Mouse (Mus musculus): ENCODE measurements around the gene Fhit. TPM values are rescaled to one million over a fixed set of nuclear protein-coding genes. Genes with fewer than 3 reads are reported as not detected.

Gene Fhit
- polyA plus RNA-seq, 1 experiment = 0.25 TPM

DNA sequence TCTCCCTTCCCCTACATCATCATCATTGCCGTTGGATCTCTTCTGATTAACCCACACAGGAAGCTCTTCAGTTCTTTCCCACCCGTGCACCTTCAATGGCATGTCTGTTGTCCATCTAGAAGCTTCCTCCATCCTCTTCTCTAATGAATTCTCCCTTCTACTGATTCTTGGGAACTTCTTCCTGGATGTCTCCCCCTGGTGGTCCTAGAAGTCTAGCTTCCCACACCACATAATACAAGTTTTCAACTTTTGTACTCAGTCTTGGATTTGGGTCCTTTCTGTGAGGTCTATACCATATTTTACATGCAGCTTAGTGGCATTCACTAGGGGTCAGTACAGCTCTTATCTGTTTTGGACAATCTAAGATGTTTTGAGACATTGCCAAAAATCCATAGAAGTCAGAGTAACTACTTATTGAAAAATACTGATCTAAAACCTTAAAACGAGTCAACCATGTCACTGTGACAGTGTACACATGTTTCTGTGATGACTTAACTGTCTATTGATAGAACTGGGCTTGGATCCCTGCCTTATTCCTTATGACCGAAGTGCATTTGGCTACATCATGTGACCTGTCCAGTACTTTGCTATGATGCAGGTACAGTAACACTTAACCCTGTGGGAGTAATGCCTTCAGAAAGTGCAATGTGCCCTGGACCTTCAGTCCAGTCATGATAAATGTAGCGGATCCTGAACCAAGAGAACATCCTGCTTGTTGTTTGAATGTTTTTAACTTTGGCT lies 1141.3 kb downstream of the Fhit start:
- no peak for TF ChIP-seq GATA1 (IDR thresholded peaks at IDR 0.05; ENCODE audit: borderline replicate concordance, low read length)
- Histone ChIP-seq H3K4me3 (replicated peaks) (no peak overlapping the region), H3K27me3 (replicated peaks) (no peaks in the 10 kb centered on the region), H3K9me3 (no peaks in the 10 kb centered on the region), H3K4me1 (no peaks in the 10 kb centered on the region), H3K36me3 (replicated peaks; ENCODE audit: low read length) (no peaks in the 10 kb centered on the region)

DNA sequence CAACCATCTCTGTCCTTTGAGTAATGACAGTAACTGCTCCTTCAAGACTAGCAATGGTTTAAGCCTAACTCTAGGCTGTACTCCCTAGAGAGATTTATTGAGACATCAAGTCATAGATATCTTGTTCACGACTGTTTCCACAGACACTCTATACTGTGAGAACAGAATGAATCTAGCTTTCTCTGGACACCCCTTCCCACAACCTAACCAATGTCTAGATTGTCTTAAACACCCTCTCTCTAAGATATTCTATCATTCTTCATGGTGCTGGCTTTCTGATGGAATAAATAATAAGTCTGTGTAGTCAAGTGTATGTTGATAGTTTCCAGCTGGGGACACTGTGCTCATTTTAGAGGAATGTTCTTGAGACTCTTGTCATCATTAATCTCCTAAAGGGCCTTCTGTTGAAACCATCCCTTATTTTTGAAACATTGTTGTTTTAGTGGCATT lies 1148.0 kb downstream of the Fhit start:
- Histone ChIP-seq H3K27me3 (replicated peaks) (no peaks in the 10 kb centered on the region), H3K4me1 (no peaks in the 10 kb centered on the region), H3K4me3 (replicated peaks) (no peak overlapping the region), H3K9me3 (no peaks in the 10 kb centered on the region), H3K36me3 (replicated peaks; ENCODE audit: low read length) (no peaks in the 10 kb centered on the region)
- TF ChIP-seq FLI1 (IDR thresholded peaks at IDR 0.05; ENCODE audit: low read length) = no peak
- TF ChIP-seq GATA1 (IDR thresholded peaks at IDR 0.05; ENCODE audit: borderline replicate concordance, low read length) = no peak

DNA sequence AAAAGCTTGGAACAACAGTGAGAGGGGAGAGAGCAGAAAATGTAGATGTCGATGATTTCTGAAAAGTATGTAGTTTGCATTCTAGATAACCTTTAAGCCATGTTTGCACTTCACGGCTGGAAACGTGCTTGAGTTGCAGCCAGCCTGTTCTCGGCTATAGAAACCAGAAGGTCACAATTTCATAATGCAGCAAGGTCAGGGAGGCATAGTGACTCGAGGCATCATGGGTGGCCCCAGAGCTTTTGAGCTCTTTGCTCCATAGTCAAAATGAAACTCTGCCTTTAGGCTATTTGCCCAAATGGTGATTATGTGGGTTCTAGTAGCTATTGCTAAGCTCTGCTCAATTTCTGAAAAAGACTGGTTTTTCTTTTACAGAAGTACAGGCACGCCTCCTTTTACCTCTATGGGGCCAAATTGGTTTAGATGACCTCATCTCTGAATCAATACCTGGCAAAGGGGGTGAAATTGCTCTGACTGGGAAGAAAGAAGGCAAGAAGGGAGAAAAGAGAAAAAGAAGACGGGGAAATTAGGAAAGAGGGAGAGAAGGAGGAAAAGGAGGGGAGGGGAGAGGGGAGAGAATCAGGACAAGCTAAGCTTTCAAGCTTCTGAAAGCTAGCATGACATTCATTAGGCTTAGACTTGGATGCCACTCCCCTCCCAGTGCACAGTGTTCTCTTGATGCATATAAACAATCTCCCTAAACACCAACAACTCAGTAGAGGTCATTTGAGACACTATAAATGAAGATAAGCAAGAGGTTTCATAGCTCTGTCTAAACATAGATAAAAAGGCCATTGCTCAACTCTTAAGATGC lies 1148.6 kb downstream of the Fhit start:
- no peak for TF ChIP-seq FLI1 (IDR thresholded peaks at IDR 0.05; ENCODE audit: low read length)
- TF ChIP-seq GATA1 (IDR thresholded peaks at IDR 0.05; ENCODE audit: borderline replicate concordance, low read length) = no peak
- Histone ChIP-seq H3K9me3 (no peaks in the 10 kb centered on the region), H3K4me3 (replicated peaks) (no peak overlapping the region), H3K27me3 (replicated peaks) (no peaks in the 10 kb centered on the region), H3K4me1 (no peaks in the 10 kb centered on the region), H3K36me3 (replicated peaks; ENCODE audit: low read length) (no peaks in the 10 kb centered on the region)

DNA sequence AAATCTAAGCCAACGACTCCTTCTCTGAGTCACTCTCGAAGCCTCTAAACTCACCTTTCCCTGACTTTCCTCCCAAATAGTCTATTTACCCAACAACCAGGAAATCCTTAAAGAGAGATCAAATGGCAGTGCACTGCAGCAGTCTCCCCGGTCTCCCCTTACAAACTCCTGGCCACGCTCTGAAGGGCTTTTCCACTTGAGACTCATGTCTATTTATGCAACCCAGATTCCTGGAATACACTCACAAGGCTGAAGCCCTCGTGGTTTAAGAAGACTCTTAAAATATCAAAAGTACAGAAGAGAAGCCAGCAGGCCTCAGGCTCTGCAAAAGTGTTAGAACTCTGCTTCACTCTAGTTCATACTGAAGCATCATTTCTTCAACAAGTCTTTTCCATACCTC lies 1155.6 kb downstream of the Fhit start:
- no peak for TF ChIP-seq GATA1 (IDR thresholded peaks at IDR 0.05; ENCODE audit: borderline replicate concordance, low read length)
- TF ChIP-seq FLI1 (IDR thresholded peaks at IDR 0.05; ENCODE audit: low read length) = no peak
- H3K27me3 ChIP-seq (replicated peaks) = no peaks in the 10 kb centered on the region
- H3K36me3 ChIP-seq (replicated peaks; ENCODE audit: low read length) = no peaks in the 10 kb centered on the region
- no peak overlapping the region for H3K4me3 ChIP-seq (replicated peaks)
- no peaks in the 10 kb centered on the region for H3K4me1 ChIP-seq
- H3K9me3 ChIP-seq = no peaks in the 10 kb centered on the region

DNA sequence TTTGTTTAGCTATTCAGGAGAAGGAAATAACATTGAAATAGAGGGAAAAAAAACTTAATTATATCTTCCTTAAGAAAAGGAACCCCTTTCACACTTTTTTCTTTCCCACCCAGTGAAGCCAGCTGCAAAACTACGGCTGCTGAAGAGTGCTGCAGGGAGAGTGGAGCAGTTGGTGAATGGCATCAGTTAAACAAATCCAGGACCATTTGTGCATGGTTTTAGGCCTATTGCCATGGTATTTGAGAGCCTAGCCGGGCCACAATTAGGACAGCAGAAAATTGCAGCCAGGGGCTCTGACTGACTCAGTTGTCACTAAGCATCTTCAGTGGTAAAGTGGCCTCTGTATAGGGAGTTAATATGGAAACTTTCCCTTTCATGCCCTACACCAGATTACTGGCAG lies 1158.0 kb downstream of the Fhit start:
- TF ChIP-seq GATA1 (IDR thresholded peaks at IDR 0.05; ENCODE audit: borderline replicate concordance, low read length) = no peak
- Histone ChIP-seq H3K4me1 (no peaks in the 10 kb centered on the region), H3K36me3 (replicated peaks; ENCODE audit: low read length) (no peaks in the 10 kb centered on the region), H3K27me3 (replicated peaks) (no peaks in the 10 kb centered on the region), H3K9me3 (no peaks in the 10 kb centered on the region), H3K4me3 (replicated peaks) (no peak overlapping the region)

DNA sequence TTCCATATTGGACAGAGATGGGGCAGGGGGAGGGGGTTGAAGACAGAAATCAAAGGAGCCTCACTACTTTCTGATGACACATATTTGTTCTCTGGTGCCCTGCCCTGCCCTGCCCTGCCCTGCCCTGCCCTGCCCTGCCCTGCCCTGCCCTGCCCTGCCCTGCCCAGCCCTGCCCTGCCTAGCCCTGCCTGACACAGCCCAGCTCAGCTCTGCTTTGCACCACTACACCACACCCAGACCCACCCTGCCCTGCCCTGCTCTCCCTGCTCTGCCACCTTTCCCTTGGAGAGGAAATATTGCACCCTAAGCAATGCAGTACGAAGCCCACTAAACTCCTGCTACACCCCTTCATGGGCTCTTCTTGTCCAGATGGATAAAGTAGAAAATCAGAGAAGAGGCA lies 1171.2 kb downstream of the Fhit start:
- no peaks in the 10 kb centered on the region for H3K9me3 ChIP-seq
- no peak overlapping the region for H3K4me3 ChIP-seq (replicated peaks)
- no peaks in the 10 kb centered on the region for H3K36me3 ChIP-seq (replicated peaks; ENCODE audit: low read length)
- no peaks in the 10 kb centered on the region for H3K27me3 ChIP-seq (replicated peaks)
- H3K4me1 ChIP-seq = no peaks in the 10 kb centered on the region
- no peak for TF ChIP-seq GATA1 (IDR thresholded peaks at IDR 0.05; ENCODE audit: borderline replicate concordance, low read length)
- TF ChIP-seq FLI1 (IDR thresholded peaks at IDR 0.05; ENCODE audit: low read length) = no peak

DNA sequence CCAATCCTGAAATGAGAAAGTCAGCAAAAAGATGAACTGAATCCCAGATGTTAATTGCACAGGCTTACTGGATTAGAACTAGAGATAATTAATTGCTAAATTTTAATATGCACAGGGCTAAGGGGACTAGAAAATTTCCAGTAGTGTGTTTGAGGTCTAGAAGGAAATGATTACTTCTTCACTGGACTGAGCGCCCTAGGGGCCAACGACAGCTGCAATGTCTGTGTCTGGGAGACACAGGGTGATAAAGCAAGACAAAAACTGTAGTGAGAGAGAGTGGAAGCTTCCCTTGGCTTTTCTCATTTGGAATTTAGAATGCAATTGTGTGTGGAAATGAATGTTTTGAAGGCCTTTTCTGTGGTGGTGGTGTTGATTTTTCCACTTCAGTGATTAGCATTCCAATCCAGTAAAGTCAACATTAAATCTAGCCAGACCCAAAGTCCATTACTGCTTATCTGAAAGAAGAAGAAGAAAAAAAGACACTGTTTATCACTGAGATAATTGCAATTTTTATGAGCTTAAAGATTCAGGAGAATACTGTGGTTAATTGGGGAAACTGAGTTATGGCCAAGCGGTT lies 1184.8 kb downstream of the Fhit start:
- Histone ChIP-seq H3K4me3 (replicated peaks) (no peak overlapping the region), H3K27me3 (replicated peaks) (no peaks in the 10 kb centered on the region), H3K36me3 (replicated peaks; ENCODE audit: low read length) (no peaks in the 10 kb centered on the region), H3K9me3 (no peaks in the 10 kb centered on the region), H3K4me1 (no peaks in the 10 kb centered on the region)
- TF ChIP-seq GATA1 (IDR thresholded peaks at IDR 0.05; ENCODE audit: borderline replicate concordance, low read length) (no peak), FLI1 (IDR thresholded peaks at IDR 0.05; ENCODE audit: low read length) (no peak)

DNA sequence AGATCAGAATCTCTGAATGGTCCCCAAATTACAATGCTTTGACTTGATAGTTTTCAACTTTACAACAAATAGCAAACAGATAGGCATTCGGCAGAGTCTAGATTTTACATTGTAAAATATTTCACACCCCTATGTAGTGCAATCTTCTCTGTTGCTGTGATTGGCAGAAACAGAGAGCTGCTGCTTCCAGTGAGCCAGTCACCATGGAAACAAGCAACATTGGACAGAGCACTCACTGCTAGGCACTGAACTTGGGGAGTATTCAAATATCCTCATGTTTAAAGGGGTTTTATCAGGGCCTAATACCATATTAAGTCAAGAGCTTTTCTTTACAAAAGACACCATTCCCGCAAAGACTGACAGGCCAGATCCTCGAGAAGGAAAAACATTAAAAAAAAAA lies 1187.4 kb downstream of the Fhit start:
- Histone ChIP-seq H3K9me3 (no peaks in the 10 kb centered on the region), H3K27me3 (replicated peaks) (no peaks in the 10 kb centered on the region), H3K4me1 (no peaks in the 10 kb centered on the region), H3K4me3 (replicated peaks) (no peak overlapping the region), H3K36me3 (replicated peaks; ENCODE audit: low read length) (no peaks in the 10 kb centered on the region)
- TF ChIP-seq FLI1 (IDR thresholded peaks at IDR 0.05; ENCODE audit: low read length) = no peak
- no peak for TF ChIP-seq GATA1 (IDR thresholded peaks at IDR 0.05; ENCODE audit: borderline replicate concordance, low read length)

DNA sequence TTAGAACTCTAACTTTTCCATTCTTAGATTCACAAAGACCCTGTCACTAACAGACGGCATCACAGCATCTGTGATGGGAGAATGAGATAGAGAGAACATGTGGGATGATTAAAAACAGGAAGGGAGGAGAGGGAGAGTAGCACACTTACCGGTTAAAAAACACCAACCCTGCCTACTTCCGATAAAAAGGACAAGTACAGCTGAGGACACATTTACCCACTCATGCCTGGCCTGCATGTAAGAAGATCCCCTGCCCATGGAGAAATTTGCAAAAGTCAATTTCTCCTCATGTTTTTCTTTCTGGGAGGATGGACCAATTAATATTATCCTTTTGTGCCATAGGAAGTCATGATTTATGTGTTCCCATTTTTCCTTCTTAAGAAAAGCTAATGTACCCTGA lies 1198.0 kb downstream of the Fhit start:
- H3K36me3 ChIP-seq (replicated peaks; ENCODE audit: low read length) = no peaks in the 10 kb centered on the region

DNA sequence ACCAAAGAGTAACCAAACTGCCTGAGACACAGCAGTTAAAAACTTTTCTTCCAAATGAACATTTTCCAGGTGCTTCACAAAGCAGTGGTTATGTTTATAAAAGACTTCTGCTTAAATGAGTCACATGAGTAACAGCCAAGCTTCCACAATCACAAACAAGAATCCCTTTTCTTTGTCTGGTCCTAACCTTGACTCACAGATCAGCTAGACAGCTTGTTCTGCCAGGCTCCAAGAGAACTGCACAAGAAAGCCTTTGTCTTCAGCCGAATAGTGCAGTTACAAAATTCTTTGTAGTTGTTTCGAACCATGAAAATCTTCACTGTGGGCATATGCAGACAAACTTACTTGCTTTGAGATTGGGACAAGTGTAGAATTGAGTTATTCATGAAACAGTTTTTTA lies 1201.4 kb downstream of the Fhit start:
- no peak for TF ChIP-seq GATA1 (IDR thresholded peaks at IDR 0.05; ENCODE audit: borderline replicate concordance, low read length)
- no peak for TF ChIP-seq FLI1 (IDR thresholded peaks at IDR 0.05; ENCODE audit: low read length)
- no peaks in the 10 kb centered on the region for H3K36me3 ChIP-seq (replicated peaks; ENCODE audit: low read length)
- H3K4me3 ChIP-seq (replicated peaks) = no peak overlapping the region
- H3K9me3 ChIP-seq = no peaks in the 10 kb centered on the region
- H3K4me1 ChIP-seq = no peaks in the 10 kb centered on the region
- no peaks in the 10 kb centered on the region for H3K27me3 ChIP-seq (replicated peaks)

More for the DNA sequence above, 1198.0 kb downstream of the Fhit start:
- TF ChIP-seq FLI1 (IDR thresholded peaks at IDR 0.05; ENCODE audit: low read length) (no peak), GATA1 (IDR thresholded peaks at IDR 0.05; ENCODE audit: borderline replicate concordance, low read length) (no peak)
- H3K4me3 ChIP-seq (replicated peaks) = no peak overlapping the region
- H3K4me1 ChIP-seq = no peaks in the 10 kb centered on the region
- no peaks in the 10 kb centered on the region for H3K9me3 ChIP-seq
- no peaks in the 10 kb centered on the region for H3K27me3 ChIP-seq (replicated peaks)

All from megakaryocyte, embryonic 14.5 days (primary cell).